Mouse (Mus musculus): ENCODE results near the gene Olfr822. TPM values are rescaled to one million over a fixed set of nuclear protein-coding genes. Genes with fewer than 3 reads are reported as not detected.

The Olfr822 gene
- not detected in 2 replicates for polyA plus RNA-seq (2012; rRNA removed)

DNA sequence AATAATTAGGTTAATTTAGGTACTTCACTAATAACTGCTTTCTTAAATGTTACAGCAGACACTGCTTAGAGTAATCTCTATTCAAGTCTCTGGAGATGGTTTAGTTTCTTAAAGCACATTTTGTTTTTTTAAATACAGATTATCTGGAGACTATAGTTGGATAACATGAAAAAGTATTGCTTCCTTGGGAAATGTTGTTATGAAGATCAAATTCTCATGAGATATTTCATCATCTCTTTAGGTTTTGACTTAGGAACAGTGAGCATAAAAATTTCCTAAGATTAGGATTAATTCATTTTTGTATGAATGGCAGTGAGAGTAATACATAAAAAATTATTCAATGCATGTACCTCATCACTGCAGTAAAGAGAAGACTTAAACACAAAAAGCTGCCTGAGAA is at the start of gene Olfr822:
Gene Olfr822 (plus strand): TSS at position 301 of the 400 bp plus-strand sequence.

GRCm38 (mm10) chr10:130030048-130030447 is 41.0 kb upstream of the Olfr822 start, which contains the start of gene Olfr821:
Olfr821 (plus strand) TSS chr10:130030348.

GRCm38 (mm10) chr10:130115283-130115682 is 44.3 kb downstream of the Olfr822 start, which contains the start of gene Olfr823:
Olfr823 (minus strand) TSS chr10:130115383.

Other genes starting within 250 kb of the Olfr822 start
- gene Olfr812, start 225.1 kb upstream of the Olfr822 start, polyA plus RNA-seq (2012; rRNA removed) = not detected in 2 replicates
- not detected in 2 replicates for gene Olfr813, start 215.8 kb upstream of the Olfr822 start, polyA plus RNA-seq (2012; rRNA removed)
- gene Olfr814, start 191.4 kb upstream of the Olfr822 start, polyA plus RNA-seq (2012; rRNA removed) = not detected in 2 replicates
- gene Olfr815, start 165.3 kb upstream of the Olfr822 start, polyA plus RNA-seq (2012; rRNA removed) = not detected in 2 replicates
- gene Olfr816, start 155.6 kb upstream of the Olfr822 start, polyA plus RNA-seq (2012; rRNA removed) = not detected in 2 replicates
- not detected in 2 replicates for gene Olfr818, start 122.1 kb upstream of the Olfr822 start, polyA plus RNA-seq (2012; rRNA removed)
- not detected in 2 replicates for gene Olfr819, start 103.9 kb upstream of the Olfr822 start, polyA plus RNA-seq (2012; rRNA removed)
- gene Olfr247, start 95.1 kb upstream of the Olfr822 start, polyA plus RNA-seq (2012; rRNA removed) = not detected in 2 replicates
- not detected in 2 replicates for gene Gm10310, start 86.1 kb upstream of the Olfr822 start, polyA plus RNA-seq (2012; rRNA removed)
- gene Olfr820, start 58.6 kb upstream of the Olfr822 start, polyA plus RNA-seq (2012; rRNA removed) = not detected in 2 replicates
- gene Olfr821, start 40.9 kb upstream of the Olfr822 start, polyA plus RNA-seq (2012; rRNA removed) = not detected in 2 replicates
- not detected in 2 replicates for gene Olfr823, start 44.2 kb downstream of the Olfr822 start, polyA plus RNA-seq (2012; rRNA removed)
- 0.20 and 0.67 TPM in 2 replicates for gene Olfr824, start 58.8 kb downstream of the Olfr822 start, polyA plus RNA-seq (2012; rRNA removed)
- gene Olfr825, start 95.6 kb downstream of the Olfr822 start, polyA plus RNA-seq (2012; rRNA removed) = not detected in 2 replicates
- not detected in 2 replicates for gene Olfr826, start 113.0 kb downstream of the Olfr822 start, polyA plus RNA-seq (2012; rRNA removed)
- not detected in 2 replicates for gene Olfr827, start 143.2 kb downstream of the Olfr822 start, polyA plus RNA-seq (2012; rRNA removed)
- not detected in 2 replicates for gene Neurod4, start 209.0 kb downstream of the Olfr822 start, polyA plus RNA-seq (2012; rRNA removed)